Mouse (Mus musculus): Measurements from ENCODE around the gene Mrpl9.

The Mrpl9 gene

DNA sequence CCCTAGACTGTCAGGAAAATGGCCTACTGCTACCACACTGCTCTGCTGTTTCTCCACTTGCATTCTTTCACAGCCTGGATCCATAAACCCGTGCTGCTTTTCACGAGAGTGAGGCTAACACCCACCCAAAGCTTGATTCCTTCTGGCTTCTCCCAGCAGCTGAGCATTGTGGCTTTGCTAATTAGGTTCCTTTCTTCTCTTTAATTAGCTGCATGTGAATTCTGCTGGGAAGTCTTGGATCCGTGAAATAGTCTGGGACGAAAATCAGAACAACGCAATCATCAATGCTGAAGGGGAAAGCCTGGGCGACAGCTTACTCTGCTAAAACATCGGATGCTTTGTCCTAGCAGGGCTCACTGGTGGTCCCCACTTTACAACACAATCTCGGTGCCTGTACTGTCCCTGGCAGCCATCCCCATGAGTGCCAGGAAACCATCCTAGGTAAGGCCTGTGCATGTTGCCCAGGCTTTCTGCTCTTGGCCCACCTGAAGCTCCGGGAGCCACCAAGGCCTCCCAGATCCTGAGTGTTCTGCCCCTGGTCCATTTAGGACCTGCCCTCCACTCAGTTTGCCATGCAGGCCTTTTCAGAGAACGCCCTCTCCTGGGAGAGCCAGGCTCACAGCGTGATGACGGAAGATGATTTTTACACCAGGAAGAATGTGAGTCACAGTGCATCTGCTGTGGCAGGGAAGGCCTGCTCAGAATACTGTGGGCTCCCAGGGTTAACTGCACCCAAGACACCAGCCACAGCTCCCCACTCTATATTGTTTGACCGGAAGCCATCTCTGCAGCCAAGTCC is 22.7 kb downstream of the Mrpl9 start:
- DNase-seq, result no peak

DNA sequence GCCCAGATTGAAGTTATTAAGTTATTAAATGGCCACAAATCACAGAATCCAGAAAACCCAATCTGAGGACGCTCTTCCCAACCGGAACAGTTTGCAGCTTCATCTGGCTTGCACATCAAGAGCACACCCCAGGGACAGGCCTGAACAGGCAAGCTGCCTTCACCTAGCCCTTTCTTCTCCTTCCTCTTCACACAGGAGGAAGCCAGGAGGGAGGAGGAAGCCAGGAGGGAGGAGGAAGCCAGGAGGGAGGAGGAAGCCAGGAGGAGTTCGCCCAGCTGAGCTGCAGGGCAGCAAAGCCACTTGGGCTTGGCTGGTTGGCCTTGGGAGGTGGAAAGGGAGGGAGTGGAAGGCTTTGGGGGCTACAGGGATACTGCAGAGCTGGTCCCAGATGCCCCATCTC is 25.8 kb downstream of the Mrpl9 start:
- no peak for DNase-seq

DNA sequence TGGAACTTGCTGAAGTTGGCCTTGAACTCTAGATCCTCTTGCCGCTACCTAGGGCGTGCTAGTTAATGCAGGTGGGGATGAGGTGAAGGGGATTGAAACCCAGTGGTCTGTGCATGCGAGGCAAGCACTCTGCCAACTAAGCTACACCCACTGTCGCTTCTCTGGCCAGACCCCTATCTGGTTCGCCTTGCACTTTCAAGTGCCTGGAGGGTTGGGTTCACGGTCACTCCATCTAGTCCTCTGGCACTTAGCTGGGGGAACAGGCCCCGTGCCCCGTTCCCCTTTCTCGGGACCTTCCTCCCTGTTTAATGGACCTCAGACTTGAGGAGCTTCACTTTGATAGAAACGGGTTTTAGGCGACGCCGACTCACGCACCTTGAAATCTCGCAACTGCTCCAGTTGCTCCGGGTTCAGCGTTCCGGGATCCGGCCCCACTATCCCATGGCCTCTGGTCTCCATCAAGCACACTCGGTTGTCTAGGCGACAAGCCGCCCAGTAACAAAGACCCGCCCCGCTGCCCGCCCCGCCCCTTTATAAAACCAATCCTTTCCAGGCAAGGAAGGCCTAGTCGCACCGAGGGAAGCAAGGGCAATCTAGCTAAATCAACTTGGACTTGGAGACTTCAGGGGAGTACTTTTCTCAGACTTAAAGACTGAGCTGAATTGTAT is 29.5 kb downstream of the Mrpl9 start:
- DNase-seq, result no peak

DNA sequence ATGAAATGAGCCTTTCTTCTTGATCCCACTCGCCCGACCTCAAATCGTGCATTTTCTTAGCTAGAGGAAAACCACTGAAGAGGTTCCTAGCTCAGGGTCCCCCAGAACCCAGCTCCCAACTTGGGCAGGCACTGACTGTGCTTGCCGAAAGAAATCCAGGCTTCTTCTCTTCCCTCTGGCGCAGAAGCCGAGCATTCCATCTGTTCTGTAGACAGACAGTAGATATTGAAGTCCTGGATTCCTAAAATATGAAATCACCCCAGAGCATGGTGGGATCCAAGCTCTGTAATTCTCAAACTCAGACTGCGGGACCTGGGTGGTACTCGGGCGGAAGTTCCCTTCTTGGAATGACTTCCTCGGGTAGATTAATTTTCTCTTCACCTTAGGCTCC is 30.0 kb downstream of the Mrpl9 start:
- DNase-seq, result no peak

DNA sequence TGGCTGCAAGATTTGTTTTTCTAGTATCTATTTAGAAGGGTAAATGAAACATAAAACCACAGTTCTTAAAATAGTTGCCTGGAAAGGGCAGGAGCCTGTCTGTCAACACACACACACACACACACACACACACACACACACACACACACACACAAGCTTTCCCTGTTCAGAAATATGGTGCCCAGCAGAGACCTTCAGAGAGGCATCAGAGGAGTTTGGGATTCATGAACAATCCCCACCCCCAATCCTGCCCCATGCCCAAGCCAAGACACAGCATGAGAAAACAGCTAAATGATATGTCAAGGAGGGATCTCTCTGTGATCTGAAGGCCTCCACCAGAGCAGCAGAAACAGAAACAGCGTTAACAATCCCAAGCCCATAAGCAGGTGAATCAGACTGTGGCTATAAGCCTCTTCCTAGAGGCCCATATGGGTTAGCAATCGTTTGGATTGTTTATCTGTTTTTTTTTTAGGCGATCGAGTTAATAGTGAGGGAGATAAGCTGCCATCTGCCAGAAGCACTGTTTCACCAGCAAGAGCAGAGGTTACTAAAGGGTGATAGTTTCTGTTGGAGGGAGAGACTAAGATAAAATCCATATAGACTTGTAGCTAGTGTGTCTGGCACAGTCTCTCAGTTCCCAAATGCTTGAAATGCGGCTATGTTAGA is 30.6 kb downstream of the Mrpl9 start:
- DNase-seq, result no peak

DNA sequence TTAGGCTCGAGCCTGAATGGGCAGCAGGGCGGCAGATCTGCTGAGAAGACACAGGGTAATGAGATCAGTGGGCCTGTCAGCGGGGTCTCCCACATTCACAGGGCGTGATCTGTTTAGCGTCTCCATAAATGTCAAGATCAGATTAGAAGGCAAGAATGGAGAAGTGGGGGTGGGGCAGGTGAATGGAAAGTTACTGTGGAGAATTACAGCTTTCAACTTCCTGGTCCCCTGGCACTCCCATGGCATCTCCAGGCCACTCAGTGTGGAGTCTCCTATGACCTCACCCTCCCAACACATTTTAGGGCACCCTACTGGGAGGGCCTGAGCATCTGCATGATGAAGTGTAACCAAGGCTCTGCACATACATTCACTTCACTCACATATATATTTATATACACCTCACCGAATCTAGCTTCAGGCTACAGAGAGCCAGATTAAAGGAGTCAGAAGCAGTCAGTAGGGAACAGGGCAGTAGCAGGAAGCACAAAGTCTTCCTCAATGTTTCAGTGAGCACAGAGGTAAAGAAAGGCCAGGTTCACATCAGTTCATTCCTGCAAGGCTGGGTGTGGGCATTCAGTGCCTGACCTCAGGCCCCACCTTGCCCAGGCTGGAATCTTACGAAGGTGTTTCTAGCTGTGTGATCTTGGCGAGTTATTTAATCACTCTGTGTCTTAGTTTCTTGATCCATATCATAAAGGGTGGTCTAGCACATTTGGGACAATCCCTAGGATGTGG is 33.4 kb downstream of the Mrpl9 start:
- no peak for DNase-seq

DNA sequence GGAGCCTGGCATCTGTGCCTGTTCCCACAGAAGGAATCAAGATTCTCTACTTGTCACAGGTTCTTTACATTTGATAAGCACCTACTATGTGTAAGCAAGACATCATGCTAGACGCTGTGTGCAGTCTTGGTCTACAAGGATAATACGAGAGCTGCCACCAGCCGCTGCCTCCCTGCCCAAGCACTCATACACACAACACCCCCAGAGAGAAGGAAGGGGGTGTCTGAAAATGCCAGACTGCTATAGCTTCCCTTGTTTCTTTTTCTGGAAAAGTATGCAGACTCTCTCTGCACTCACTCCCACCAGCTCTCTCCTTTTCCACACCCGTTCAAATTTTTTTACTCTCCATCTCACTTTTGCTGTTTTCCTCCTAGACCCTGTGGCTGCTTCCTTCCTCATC is 34.3 kb downstream of the Mrpl9 start:
- DNase-seq, result no peak

DNA sequence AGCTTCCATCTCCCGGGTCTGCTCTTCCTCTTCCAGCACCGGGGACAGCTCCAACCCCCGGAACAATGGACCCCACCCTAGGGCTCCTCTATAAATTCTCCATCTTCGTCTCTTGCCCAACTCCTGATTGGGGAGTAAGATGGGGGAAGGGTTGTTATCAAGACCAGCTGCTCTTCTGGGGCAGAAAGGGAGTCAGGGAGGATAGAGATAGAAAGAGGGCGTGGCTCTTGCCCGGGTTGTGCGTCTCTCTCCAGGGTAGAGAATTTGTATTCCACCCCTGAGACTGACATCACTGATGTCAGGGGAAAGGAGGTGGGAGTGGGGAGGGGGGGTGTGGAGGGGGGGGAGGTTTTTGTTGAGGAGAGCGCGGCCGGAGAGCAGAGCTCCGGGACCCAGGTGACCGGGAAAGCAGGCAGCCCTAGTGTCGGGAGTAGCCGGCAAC is 34.9 kb downstream of the Mrpl9 start, which contains the start of gene Celf3:
Celf3 (plus strand) TSS at position 315 of the 442 bp plus-strand sequence.
- DNase-seq, result no peak

DNA sequence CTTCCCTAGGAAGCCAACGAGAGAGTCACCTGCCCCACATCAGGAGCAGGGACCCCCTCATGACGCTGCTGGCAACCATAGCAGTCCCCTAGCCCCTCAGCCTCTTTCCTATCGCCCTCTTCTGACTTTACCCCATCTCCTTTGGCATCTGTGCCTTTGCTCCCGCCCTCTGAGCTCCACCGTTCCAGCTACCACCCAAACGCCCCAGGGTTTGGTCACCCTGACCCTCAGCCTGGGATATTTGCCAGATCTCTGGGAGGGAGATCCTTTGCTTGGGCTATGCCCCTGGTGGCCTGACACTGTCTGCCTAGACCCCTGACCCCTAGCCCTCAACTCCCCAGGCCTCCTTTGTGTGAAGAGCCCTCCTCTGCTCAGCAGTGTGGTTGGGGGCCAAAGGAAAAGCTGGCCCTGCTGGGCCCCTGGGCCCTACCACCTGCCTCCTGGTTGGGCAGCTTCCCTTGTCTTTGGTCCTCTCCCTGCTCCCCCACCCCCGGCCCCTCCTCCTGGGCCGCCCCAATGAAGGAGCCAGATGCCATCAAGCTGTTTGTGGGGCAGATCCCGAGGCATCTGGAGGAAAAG is 35.6 kb downstream of the Mrpl9 start:
- DNase-seq, result no peak

DNA sequence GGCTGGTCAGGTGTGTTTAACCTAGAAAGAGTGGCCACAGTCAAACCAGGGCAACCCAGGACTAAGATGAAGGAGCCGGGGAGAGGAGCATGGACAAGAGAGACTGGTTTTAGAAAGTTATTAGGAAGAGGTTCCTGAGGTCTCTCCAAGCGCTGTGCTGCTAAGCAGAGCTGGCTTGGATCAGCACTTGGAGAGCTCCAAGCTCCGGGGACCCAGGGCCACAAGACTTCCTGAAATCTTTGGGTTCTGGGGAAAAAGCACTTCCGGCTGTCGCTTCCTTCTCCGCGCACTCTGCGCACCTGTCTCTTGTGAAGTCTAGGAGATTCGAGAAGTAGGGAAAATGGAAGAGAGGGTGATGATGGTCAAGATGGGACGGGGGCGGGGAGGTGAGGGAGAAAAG is 36.4 kb downstream of the Mrpl9 start:
- DNase-seq, result no peak

DNA sequence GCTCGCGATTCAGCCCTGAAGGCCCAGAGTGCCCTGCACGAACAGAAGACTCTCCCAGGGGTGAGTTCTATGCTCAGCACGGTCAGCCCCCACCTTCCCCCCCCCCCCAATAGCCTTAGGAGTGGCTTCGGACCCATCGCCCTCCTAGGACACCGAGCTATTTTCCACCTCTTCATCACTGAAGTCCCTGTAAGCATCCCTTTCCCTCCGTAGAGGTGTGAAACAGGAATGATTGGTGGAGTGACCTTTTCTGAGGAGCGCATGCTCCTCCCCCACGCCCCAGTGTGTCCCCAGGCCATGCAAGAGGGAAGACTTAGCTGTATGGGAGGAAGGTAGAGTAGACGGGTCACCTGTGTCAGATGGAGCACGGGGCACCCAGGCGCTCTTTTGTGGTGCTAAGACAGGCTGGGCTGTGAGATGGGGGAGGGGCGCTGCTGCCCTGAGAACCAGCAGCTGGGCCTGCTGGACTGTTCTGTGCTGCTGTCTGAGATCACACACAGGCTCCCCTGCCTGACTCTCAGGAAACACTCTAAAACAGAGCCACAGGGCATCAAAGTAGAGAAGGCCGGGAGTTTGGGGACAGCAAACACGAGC is 37.3 kb downstream of the Mrpl9 start, which contains the start of gene Riiad1:
Riiad1 (minus strand) TSS at position 51 of the 594 bp plus-strand sequence.
- DNase-seq, result no peak

DNA sequence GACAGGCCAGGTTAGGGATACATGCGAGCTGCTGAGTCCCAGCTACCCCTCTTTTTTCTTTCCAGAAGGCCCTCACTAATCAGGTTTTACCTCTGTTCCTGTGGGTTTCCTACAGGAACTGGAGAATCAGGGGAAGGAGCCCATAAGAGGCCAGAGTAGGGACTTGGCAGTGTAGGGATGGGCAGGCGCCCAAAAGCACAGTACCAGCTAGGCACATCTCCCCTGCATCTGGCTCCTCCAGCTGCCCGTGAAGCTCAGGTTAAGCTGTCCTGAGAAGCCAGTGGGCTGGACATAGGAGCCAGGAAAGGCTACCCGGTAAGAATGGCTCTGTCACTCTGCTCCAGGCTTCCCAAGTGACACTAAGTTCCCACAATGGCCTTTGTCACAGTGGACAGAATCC is 38.3 kb downstream of the Mrpl9 start:
- DNase-seq, result no peak

DNA sequence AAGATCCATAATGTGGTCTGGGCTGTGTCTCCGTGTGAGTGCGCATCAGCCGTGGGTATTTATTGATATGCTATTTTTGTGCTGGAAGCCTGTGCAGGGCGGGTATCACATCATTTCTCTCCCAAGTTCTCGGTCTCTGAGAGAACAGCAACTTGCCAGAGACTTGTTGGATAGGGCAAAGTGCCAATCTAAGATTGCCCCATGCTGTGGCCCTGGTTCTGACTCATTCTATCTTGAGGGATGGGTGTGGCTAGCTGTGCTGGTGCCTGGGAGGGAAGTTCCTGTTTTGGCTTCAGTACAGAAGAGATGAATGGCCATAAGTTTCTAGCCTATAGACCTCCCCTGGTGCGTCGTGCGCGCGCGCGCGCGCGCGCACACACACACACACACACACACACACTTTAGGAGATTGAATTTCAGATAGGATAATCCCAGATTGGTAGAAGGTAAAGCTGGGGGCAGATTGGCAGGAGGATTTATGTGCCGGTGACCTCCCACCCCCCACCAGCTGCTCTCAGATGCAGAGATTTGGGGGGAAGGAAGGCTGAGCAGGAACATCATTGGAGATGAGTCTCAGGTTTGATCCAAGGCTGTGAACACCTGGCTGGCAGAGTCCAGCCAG is 39.8 kb downstream of the Mrpl9 start:
- no peak for DNase-seq

DNA sequence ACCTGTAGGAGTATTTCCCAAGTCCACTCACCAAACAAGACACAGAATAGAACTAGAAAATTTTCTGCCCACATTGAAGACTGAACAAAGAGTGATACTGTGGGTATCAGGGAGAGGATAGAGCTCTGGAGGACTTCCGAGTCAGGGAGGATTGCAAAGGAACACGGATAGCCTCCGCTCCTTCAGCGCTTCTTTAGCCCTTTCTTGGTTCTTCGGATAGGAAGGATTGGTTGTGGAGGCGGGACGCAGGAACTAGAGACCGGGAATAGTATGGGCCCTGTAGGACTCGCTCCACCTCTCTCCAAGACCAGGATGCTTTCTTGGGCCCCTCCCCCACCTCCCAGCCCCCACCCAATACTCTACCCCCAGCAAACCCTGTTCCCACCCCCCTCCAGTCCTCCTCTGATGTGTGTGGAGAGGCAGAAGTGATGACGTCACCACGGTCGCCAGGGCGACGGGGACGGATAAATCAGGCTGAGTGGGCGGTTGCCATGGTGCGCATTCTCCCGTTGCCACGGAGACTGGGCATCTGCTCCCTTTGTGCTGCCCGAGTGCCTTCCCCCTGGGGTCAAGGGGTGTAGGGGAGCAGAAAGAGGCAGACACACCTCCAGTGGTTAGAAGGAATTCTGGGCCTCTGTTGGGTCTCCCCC is 40.8 kb downstream of the Mrpl9 start:
- peak; percentile 9 for DNase-seq

DNA sequence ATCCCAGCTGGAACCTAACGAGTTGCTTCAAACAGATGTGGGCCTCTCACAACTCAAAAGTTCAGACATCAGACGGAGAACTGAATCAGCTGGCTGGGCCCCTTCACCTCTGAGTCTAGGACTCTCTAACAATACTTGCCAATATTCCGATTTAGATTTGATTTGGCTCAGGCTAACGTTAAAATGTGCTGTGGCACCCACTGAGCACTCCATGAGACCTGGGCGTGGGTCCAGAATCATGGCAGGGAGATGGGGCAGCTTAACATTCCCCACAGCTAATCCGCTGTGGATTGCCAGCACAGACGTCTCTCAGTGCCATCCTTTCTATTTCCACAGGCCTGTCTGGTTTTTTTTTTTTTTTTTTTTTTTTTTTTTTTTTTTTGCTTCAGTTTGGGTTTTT is 42.8 kb downstream of the Mrpl9 start:
- no peak for DNase-seq

DNA sequence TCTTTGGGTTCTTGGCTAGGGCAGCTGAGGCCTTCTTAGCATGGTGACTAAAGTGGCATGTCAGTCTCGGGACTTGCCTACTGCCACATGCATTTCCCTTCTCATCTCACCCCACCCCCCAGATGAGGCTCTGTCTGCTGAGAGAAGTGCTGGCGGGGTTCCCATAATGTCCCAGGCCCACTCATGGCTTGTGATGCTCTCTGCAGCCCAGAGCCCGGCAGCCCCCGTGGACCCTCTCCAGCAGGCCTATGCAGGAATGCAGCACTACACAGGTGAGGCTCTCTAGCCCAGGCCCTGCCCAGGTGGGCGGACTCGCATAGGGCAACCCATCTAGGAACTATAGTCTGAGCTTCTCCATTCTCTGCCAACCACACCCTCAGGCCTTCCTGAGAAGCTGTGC is 44.5 kb downstream of the Mrpl9 start:
- DNase-seq, result no peak

DNA sequence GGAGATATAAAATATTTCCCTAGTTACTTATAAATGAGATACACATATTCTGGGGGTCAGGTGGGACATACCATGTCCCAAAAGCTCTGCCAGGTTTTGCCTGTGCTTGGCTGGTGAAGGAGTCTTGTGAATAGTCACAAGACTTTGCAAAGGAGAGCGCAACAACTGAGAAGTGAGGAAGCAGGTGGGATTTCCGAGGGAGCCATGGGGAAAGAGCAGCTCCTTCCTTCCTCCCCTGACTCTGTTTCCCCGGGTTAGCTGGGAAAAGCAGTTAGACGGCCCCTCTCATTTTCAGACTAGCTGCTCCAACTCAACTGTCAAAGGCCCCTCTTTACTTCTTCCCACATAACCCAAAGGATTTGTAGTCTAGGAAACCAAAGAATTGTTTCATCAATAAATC is 54.0 kb downstream of the Mrpl9 start:
- DNase-seq, result no peak

All from thymus, postnatal 25 days (tissue).